Mouse (Mus musculus): ENCODE data around the gene Uqcr11. TPM values are rescaled to one million over a fixed set of nuclear protein-coding genes. Genes with fewer than 3 reads are reported as not detected.

Gene Uqcr11
- total and polyA plus RNA-seq, 2 experiments from 2014 or later, result 379 to 638 TPM

DNA sequence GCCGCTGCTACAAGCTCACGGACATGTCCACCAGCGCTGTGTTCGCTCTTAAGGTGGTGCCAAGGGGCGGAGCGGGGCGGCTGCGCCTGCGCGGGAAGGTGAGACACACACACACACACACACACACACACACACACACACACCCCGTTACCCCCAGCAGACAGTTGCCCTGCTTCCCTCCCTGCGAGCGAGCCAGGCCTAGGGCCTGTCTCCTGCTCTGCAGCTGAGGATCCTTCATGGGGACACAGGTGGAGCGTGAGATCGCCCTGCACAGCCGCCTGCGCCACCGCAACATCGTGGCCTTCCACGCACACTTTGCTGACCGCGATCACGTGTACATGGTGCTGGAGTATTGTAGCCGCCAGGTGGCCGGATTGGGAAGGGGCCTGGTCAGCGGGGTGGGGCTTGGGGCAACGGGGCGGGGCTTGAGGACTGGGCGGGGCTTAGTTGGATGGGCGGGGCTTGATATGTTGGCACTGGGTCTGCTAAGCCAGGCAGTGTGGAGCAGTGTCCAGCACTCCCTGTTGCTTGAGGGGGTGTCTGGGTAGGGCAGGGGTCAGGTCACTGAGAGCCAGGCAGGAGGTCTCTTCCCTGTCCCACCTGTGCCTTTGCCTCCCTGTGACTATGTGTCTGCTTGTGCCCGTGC lies 48.5 kb downstream of the Uqcr11 start:
- DNase-seq (ENCODE audit: low spot score) (peak; percentile 61), ATAC-seq (ENCODE audit: low FRiP score) (peak; percentile 71)
- peaks cover 8% of the 10 kb centered on the region; the same call in 1 of the 2 replicates for H3K4me1 ChIP-seq (ENCODE audit: insufficient read depth, low read length)
- peak overlapping the region; percentile 50 for H3K4me3 ChIP-seq (ENCODE audit: low read depth, low read length)
- peak; percentile 57 for TF ChIP-seq CTCF (IDR thresholded peaks at IDR 0.05)
- H3K27me3 ChIP-seq (ENCODE audit: insufficient read depth, low read length), result peaks cover 37% of the 10 kb centered on the region
- H3K4me2 ChIP-seq (ENCODE audit: low read depth, low read length, poor library complexity, severe bottlenecking), result peak overlapping the region; percentile 82
- 7% methylated on average over 30 of the region's 31 CpGs for WGBS
- H3K9ac ChIP-seq (replicated peaks; ENCODE audit: low read length, poor library complexity, severe bottlenecking), result peak overlapping the region; percentile 19
- no peaks in the 10 kb centered on the region for H3K36me3 ChIP-seq (ENCODE audit: insufficient read depth, low read length)
- H3K9me3 ChIP-seq (ENCODE audit: low read length), result no peaks in the 10 kb centered on the region
- no peak overlapping the region for H3K27ac ChIP-seq (ENCODE audit: low read depth, low read length)

DNA sequence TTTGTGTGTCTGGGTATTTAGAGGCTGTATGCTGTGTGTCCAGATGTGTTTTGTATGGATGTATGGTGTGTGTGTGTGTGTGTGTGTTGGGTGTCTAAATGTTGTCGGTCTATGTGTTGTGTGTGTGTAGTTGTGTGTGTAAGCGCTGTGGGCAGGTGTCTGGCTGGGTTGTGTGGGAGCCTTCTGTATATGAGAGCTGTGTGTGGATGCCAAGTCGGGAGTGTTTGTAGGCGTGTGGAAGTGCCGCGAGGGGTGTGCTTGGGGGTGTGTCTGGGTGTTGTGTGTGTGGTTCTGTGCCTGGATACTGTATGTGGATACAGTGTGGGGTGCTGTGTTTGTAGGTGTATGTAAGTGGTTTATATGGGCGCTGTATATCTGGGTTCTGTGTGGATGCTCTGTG lies 49.3 kb downstream of the Uqcr11 start:
- Histone ChIP-seq H3K4me1 (ENCODE audit: insufficient read depth, low read length) (peaks cover 8% of the 10 kb centered on the region; the same call in 1 of the 2 replicates), H3K4me2 (ENCODE audit: low read depth, low read length, poor library complexity, severe bottlenecking) (peak overlapping the region; percentile 82), H3K27me3 (ENCODE audit: insufficient read depth, low read length) (peaks cover 41% of the 10 kb centered on the region), H3K9me3 (ENCODE audit: low read length) (no peaks in the 10 kb centered on the region), H3K4me3 (ENCODE audit: low read depth, low read length) (peak overlapping the region; percentile 50), H3K27ac (ENCODE audit: low read depth, low read length) (no peak overlapping the region), H3K9ac (replicated peaks; ENCODE audit: low read length, poor library complexity, severe bottlenecking) (no peak overlapping the region), H3K36me3 (ENCODE audit: insufficient read depth, low read length) (no peaks in the 10 kb centered on the region)
- no peak for TF ChIP-seq CTCF (IDR thresholded peaks at IDR 0.05)
- DNase-seq (ENCODE audit: low spot score) (no peak), ATAC-seq (ENCODE audit: low FRiP score) (no peak)
- 31% methylated on average over 7 of the region's 7 CpGs for WGBS

DNA sequence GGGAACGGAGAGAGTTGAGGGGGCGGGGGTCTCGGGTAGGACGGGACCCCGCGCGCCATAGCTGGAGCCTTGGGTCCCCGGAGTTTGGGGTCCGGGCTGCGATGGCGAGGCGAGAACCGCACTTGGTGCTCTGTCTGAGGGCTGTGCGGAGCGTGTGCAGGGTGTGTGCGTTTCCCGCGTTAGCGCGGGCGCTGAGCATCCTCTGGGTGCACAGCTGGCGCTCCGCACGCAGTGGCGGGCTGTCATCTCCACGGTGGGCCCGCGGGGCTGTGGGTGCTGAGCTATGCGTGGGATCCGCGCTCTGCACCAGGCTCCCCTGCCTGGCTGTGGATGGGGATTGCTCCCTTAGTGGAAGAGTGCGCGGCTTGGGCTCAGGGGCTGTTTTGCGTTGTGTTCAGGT lies 49.9 kb downstream of the Uqcr11 start:
- DNase-seq (ENCODE audit: low spot score) (no peak), ATAC-seq (ENCODE audit: low FRiP score) (no peak)
- H3K27me3 ChIP-seq (ENCODE audit: insufficient read depth, low read length), result peaks cover 47% of the 10 kb centered on the region
- no peaks in the 10 kb centered on the region for H3K36me3 ChIP-seq (ENCODE audit: insufficient read depth, low read length)
- peak overlapping the region; percentile 62 for H3K9ac ChIP-seq (replicated peaks; ENCODE audit: low read length, poor library complexity, severe bottlenecking)
- no peaks in the 10 kb centered on the region for H3K9me3 ChIP-seq (ENCODE audit: low read length)
- H3K27ac ChIP-seq (ENCODE audit: low read depth, low read length), result no peak overlapping the region
- 2% methylated on average over 33 of the region's 34 CpGs for WGBS
- no peak for TF ChIP-seq CTCF (IDR thresholded peaks at IDR 0.05)
- peak overlapping the region; percentile 50 for H3K4me3 ChIP-seq (ENCODE audit: low read depth, low read length)
- H3K4me2 ChIP-seq (ENCODE audit: low read depth, low read length, poor library complexity, severe bottlenecking), result peak overlapping the region; percentile 82
- H3K4me1 ChIP-seq (ENCODE audit: insufficient read depth, low read length), result peaks cover 8% of the 10 kb centered on the region; the same call in 1 of the 2 replicates

DNA sequence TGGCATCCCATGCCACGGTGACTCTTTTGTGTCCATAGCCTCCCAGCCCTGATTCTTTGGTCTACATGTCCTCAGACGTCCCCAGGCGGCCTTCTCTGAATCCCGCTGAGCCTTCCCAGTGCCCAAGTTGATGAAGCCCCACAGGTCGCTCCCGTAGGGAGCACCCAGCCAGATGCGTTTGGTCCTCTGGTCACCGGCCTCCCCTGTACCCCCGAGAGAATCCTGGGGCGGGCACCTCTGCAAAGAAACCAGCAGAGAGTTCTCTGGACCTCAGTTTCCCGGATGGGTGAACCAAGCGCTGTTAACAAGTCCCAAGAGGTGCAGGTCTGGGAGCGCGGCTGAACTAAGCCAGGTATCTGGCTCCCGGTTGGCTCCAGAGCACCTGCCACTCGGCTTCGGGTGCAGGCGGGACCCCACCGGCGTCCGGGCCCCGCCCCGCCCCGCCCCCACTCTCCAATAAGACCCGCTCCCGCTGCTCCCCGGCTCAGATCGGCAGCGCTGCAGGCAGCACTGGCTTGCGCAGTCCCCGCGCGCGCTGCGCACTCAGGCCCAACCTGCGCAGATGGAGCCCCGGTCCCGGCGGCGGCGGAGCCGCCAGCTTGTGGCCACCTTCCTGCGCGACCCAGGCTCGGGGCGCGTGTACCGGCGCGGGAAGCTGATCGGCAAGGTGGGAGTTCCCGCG lies 50.5 kb downstream of the Uqcr11 start, which contains the start of gene Plk5:
Gene Plk5, plus strand, starts transcription at position 459 of the 682 bp plus-strand sequence.
- no peaks in the 10 kb centered on the region for H3K36me3 ChIP-seq (ENCODE audit: insufficient read depth, low read length)
- under 1% methylated on average over 52 of the region's 53 CpGs for WGBS
- no peak for ATAC-seq (ENCODE audit: low FRiP score)
- H3K4me1 ChIP-seq (ENCODE audit: insufficient read depth, low read length), result peaks cover 8% of the 10 kb centered on the region; the same call in 1 of the 2 replicates
- H3K9ac ChIP-seq (replicated peaks; ENCODE audit: low read length, poor library complexity, severe bottlenecking), result peak within 1 kb of the TSS; percentile 62
- H3K4me2 ChIP-seq (ENCODE audit: low read depth, low read length, poor library complexity, severe bottlenecking), result peak within 1 kb of the TSS; percentile 82
- no peak for DNase-seq (ENCODE audit: low spot score)
- H3K27me3 ChIP-seq (ENCODE audit: insufficient read depth, low read length), result peaks cover 52% of the 10 kb centered on the region
- peak within 1 kb of the TSS; percentile 50 for H3K4me3 ChIP-seq (ENCODE audit: low read depth, low read length)
- H3K27ac ChIP-seq (ENCODE audit: low read depth, low read length), result no peak within 1 kb of the TSS
- no peaks in the 10 kb centered on the region for H3K9me3 ChIP-seq (ENCODE audit: low read length)
- no peak for TF ChIP-seq CTCF (IDR thresholded peaks at IDR 0.05)

DNA sequence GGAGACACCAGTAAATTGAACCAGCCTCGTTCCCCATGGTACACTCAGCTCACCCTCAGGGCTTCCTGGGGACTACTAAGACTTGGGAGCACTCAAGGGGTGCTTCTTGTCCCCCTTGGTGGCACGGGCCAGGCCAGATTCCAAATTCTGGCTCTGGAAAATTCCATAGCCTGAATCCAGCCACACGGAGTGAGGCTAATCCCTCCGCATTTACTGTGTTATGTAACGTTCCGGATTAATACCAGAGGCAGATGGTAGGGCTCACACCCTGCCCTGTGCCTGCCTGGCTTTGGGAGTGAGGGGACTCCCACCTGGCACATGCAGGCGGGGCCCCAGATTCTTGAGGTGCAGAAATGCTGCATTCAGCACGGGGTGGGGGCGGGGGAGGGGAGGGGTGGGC lies 51.2 kb downstream of the Uqcr11 start:
- 6% methylated on average over 9 of the region's 9 CpGs for WGBS
- H3K4me1 ChIP-seq (ENCODE audit: insufficient read depth, low read length), result peaks cover 8% of the 10 kb centered on the region; the same call in 1 of the 2 replicates
- H3K27me3 ChIP-seq (ENCODE audit: insufficient read depth, low read length), result peaks cover 59% of the 10 kb centered on the region
- no peak for ATAC-seq (ENCODE audit: low FRiP score)
- DNase-seq (ENCODE audit: low spot score), result no peak
- no peak for TF ChIP-seq CTCF (IDR thresholded peaks at IDR 0.05)
- H3K4me3 ChIP-seq (ENCODE audit: low read depth, low read length), result no peak overlapping the region
- no peaks in the 10 kb centered on the region for H3K9me3 ChIP-seq (ENCODE audit: low read length)
- no peak overlapping the region for H3K27ac ChIP-seq (ENCODE audit: low read depth, low read length)
- H3K36me3 ChIP-seq (ENCODE audit: insufficient read depth, low read length), result no peaks in the 10 kb centered on the region
- H3K4me2 ChIP-seq (ENCODE audit: low read depth, low read length, poor library complexity, severe bottlenecking), result peak overlapping the region; percentile 82
- 0 out of 2 replicates have a peak overlapping the region, but pooled peaks have one; percentile 62 for H3K9ac ChIP-seq (replicated peaks; ENCODE audit: low read length, poor library complexity, severe bottlenecking)

Small RNAs within 50 kb of the gene (microRNA-seq; reads per million reads assigned to microRNA genes)
- gene Gm22721 (ENCODE audit: borderline number of aligned reads), result not detected

Other genes starting within 250 kb of the Uqcr11 start
- gene Cirbp, start 240.8 kb downstream of the Uqcr11 start, total RNA-seq (2014; rRNA removed), result 315 and 337 TPM in 2 replicates
- 760 and 829 TPM in 2 replicates for gene Cirbp, start 240.8 kb downstream of the Uqcr11 start, polyA plus RNA-seq (2015; fragmentation: Nextera tagmentation; extraction: Ambion mirVana)
- 2.3 and 2.8 TPM in 2 replicates for gene 1600002K03Rik, start 233.9 kb downstream of the Uqcr11 start, total RNA-seq (2014; rRNA removed)
- 4.1 and 5.3 TPM in 2 replicates for gene 1600002K03Rik, start 233.9 kb downstream of the Uqcr11 start, polyA plus RNA-seq (2015; fragmentation: Nextera tagmentation; extraction: Ambion mirVana)
- 45.1 and 51.1 TPM in 2 replicates for gene Efna2, start 227.3 kb downstream of the Uqcr11 start, total RNA-seq (2014; rRNA removed)
- gene Efna2, start 227.3 kb downstream of the Uqcr11 start, polyA plus RNA-seq (2015; fragmentation: Nextera tagmentation; extraction: Ambion mirVana), result 52.1 and 58.4 TPM in 2 replicates
- gene Mum1, start 180.4 kb downstream of the Uqcr11 start, total RNA-seq (2014; rRNA removed), result 45.1 and 60.9 TPM in 2 replicates
- gene Mum1, start 180.4 kb downstream of the Uqcr11 start, polyA plus RNA-seq (2015; fragmentation: Nextera tagmentation; extraction: Ambion mirVana), result 42.4 and 49.6 TPM in 2 replicates
- 193 and 201 TPM in 2 replicates for gene Ndufs7, start 157.7 kb downstream of the Uqcr11 start, total RNA-seq (2014; rRNA removed)
- gene Ndufs7, start 157.7 kb downstream of the Uqcr11 start, polyA plus RNA-seq (2015; fragmentation: Nextera tagmentation; extraction: Ambion mirVana), result 358 and 388 TPM in 2 replicates
- 12.5 and 14.3 TPM in 2 replicates for gene Gamt, start 145.8 kb downstream of the Uqcr11 start, total RNA-seq (2014; rRNA removed)
- gene Gamt, start 145.8 kb downstream of the Uqcr11 start, polyA plus RNA-seq (2015; fragmentation: Nextera tagmentation; extraction: Ambion mirVana), result 16.8 and 19.6 TPM in 2 replicates
- gene Dazap1, start 145.3 kb downstream of the Uqcr11 start, total RNA-seq (2014; rRNA removed), result 107 and 109 TPM in 2 replicates
- gene Dazap1, start 145.3 kb downstream of the Uqcr11 start, polyA plus RNA-seq (2015; fragmentation: Nextera tagmentation; extraction: Ambion mirVana), result 34.2 and 34.5 TPM in 2 replicates
- gene Rps15, start 114.4 kb downstream of the Uqcr11 start, total RNA-seq (2014; rRNA removed), result 971 and 1,162 TPM in 2 replicates
- 633 and 645 TPM in 2 replicates for gene Rps15, start 114.4 kb downstream of the Uqcr11 start, polyA plus RNA-seq (2015; fragmentation: Nextera tagmentation; extraction: Ambion mirVana)
- gene Apc2, start 110.9 kb downstream of the Uqcr11 start, total RNA-seq (2014; rRNA removed), result 370 and 395 TPM in 2 replicates
- gene Apc2, start 110.9 kb downstream of the Uqcr11 start, polyA plus RNA-seq (2015; fragmentation: Nextera tagmentation; extraction: Ambion mirVana), result 95.3 and 110 TPM in 2 replicates
- 15.6 and 23.1 TPM in 2 replicates for gene 2310011J03Rik, start 86.3 kb downstream of the Uqcr11 start, total RNA-seq (2014; rRNA removed)
- gene 2310011J03Rik, start 86.3 kb downstream of the Uqcr11 start, polyA plus RNA-seq (2015; fragmentation: Nextera tagmentation; extraction: Ambion mirVana), result 26.5 and 29.6 TPM in 2 replicates
- gene Pcsk4, start 77.3 kb downstream of the Uqcr11 start, total RNA-seq (2014; rRNA removed), result 5.2 and 7.5 TPM in 2 replicates
- 12.6 and 14.6 TPM in 2 replicates for gene Pcsk4, start 77.3 kb downstream of the Uqcr11 start, polyA plus RNA-seq (2015; fragmentation: Nextera tagmentation; extraction: Ambion mirVana)
- gene Reep6, start 76.9 kb downstream of the Uqcr11 start, total RNA-seq (2014; rRNA removed), result 3.8 and 5.3 TPM in 2 replicates
- 7.0 and 7.8 TPM in 2 replicates for gene Reep6, start 76.9 kb downstream of the Uqcr11 start, polyA plus RNA-seq (2015; fragmentation: Nextera tagmentation; extraction: Ambion mirVana)
- gene Adamtsl5, start 58.4 kb downstream of the Uqcr11 start, total RNA-seq (2014; rRNA removed), result 0.71 and 0.77 TPM in 2 replicates
- 0.62 and 0.71 TPM in 2 replicates for gene Adamtsl5, start 58.4 kb downstream of the Uqcr11 start, polyA plus RNA-seq (2015; fragmentation: Nextera tagmentation; extraction: Ambion mirVana)
- gene Plk5, start 50.4 kb downstream of the Uqcr11 start, total RNA-seq (2014; rRNA removed), result 17.5 and 23.1 TPM in 2 replicates
- 12.5 and 12.8 TPM in 2 replicates for gene Plk5, start 50.4 kb downstream of the Uqcr11 start, polyA plus RNA-seq (2015; fragmentation: Nextera tagmentation; extraction: Ambion mirVana)
- 118 and 147 TPM in 2 replicates for gene Mex3d, start 19.2 kb downstream of the Uqcr11 start, total RNA-seq (2014; rRNA removed)
- gene Mex3d, start 19.2 kb downstream of the Uqcr11 start, polyA plus RNA-seq (2015; fragmentation: Nextera tagmentation; extraction: Ambion mirVana), result 12.5 and 13.9 TPM in 2 replicates
- 30.4 and 47.0 TPM in 2 replicates for gene Mbd3, start 7.3 kb downstream of the Uqcr11 start, total RNA-seq (2014; rRNA removed)
- 154 and 157 TPM in 2 replicates for gene Mbd3, start 7.3 kb downstream of the Uqcr11 start, polyA plus RNA-seq (2015; fragmentation: Nextera tagmentation; extraction: Ambion mirVana)
- 69.6 and 91.1 TPM in 2 replicates for gene Tcf3, start 26.8 kb upstream of the Uqcr11 start, total RNA-seq (2014; rRNA removed)
- gene Tcf3, start 26.8 kb upstream of the Uqcr11 start, polyA plus RNA-seq (2015; fragmentation: Nextera tagmentation; extraction: Ambion mirVana), result 24.8 and 25.1 TPM in 2 replicates
- gene Onecut3, start 88.0 kb upstream of the Uqcr11 start, total RNA-seq (2014; rRNA removed), result 2.8 and 3.1 TPM in 2 replicates
- gene Onecut3, start 88.0 kb upstream of the Uqcr11 start, polyA plus RNA-seq (2015; fragmentation: Nextera tagmentation; extraction: Ambion mirVana), result 0.69 and 0.89 TPM in 2 replicates
- gene Atp8b3, start 132.3 kb upstream of the Uqcr11 start, total RNA-seq (2014; rRNA removed), result 0.71 and 0.93 TPM in 2 replicates
- 0.90 and 1.1 TPM in 2 replicates for gene Atp8b3, start 132.3 kb upstream of the Uqcr11 start, polyA plus RNA-seq (2015; fragmentation: Nextera tagmentation; extraction: Ambion mirVana)
- gene Rexo1, start 154.7 kb upstream of the Uqcr11 start, total RNA-seq (2014; rRNA removed), result 34.2 and 52.6 TPM in 2 replicates
- gene Rexo1, start 154.7 kb upstream of the Uqcr11 start, polyA plus RNA-seq (2015; fragmentation: Nextera tagmentation; extraction: Ambion mirVana), result 26.1 and 29.8 TPM in 2 replicates
- 13.7 and 18.1 TPM in 2 replicates for gene Klf16, start 170.5 kb upstream of the Uqcr11 start, total RNA-seq (2014; rRNA removed)
- gene Klf16, start 170.5 kb upstream of the Uqcr11 start, polyA plus RNA-seq (2015; fragmentation: Nextera tagmentation; extraction: Ambion mirVana), result 7.7 and 8.3 TPM in 2 replicates
- 264 and 275 TPM in 2 replicates for gene Abhd17a, start 183.5 kb upstream of the Uqcr11 start, total RNA-seq (2014; rRNA removed)
- gene Abhd17a, start 183.5 kb upstream of the Uqcr11 start, polyA plus RNA-seq (2015; fragmentation: Nextera tagmentation; extraction: Ambion mirVana), result 152 and 157 TPM in 2 replicates
- gene Scamp4, start 196.0 kb upstream of the Uqcr11 start, total RNA-seq (2014; rRNA removed), result 27.8 and 32.4 TPM in 2 replicates
- 73.1 and 76.9 TPM in 2 replicates for gene Scamp4, start 196.0 kb upstream of the Uqcr11 start, polyA plus RNA-seq (2015; fragmentation: Nextera tagmentation; extraction: Ambion mirVana)
- gene Adat3, start 196.1 kb upstream of the Uqcr11 start, total RNA-seq (2014; rRNA removed), result 4.0 and 6.2 TPM in 2 replicates
- gene Adat3, start 196.1 kb upstream of the Uqcr11 start, polyA plus RNA-seq (2015; fragmentation: Nextera tagmentation; extraction: Ambion mirVana), result 4.6 and 4.9 TPM in 2 replicates
- 2.0 and 2.7 TPM in 2 replicates for gene Gm49322, start 199.2 kb upstream of the Uqcr11 start, total RNA-seq (2014; rRNA removed)
- gene Gm49322, start 199.2 kb upstream of the Uqcr11 start, polyA plus RNA-seq (2015; fragmentation: Nextera tagmentation; extraction: Ambion mirVana), result 1.7 and 1.8 TPM in 2 replicates
- gene Csnk1g2, start 216.0 kb upstream of the Uqcr11 start, total RNA-seq (2014; rRNA removed), result 124 and 146 TPM in 2 replicates
- 90.5 and 93.3 TPM in 2 replicates for gene Csnk1g2, start 216.0 kb upstream of the Uqcr11 start, polyA plus RNA-seq (2015; fragmentation: Nextera tagmentation; extraction: Ambion mirVana)

All from midbrain, postnatal 0 days (tissue).